Mouse (Mus musculus): ENCODE results near the gene Znrf1. TPM values are rescaled to one million over a fixed set of nuclear protein-coding genes. Genes with fewer than 3 reads are reported as not detected.

The Znrf1 gene
- polyA plus RNA-seq, 1 experiment from 2014 or later = 99.8 TPM

DNA sequence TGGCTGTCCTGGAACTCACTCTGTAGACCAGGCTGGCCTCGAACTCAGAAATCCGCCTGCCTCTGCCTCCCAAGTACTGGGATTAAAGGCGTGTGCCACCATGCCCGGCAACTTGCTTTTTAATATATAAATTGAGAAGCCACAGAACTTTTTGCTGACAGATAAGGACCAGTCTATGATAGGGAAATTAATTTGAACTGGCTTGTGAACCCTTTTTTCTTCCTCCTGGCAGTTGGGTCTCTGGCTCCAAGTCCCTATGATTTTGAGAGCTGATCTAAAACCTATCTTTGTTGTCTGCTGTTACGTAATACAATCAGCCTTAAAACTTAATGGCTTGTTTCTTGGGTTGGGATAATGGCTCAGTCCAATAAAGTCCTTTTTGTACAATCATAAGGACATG, 27.2 kb downstream of the Znrf1 start:
- 92% methylated on average over 5 of the region's 5 CpGs for WGBS
- Histone ChIP-seq H3K27ac (replicated peaks) (no peak overlapping the region), H3K4me1 (peaks cover 36% of the 10 kb centered on the region), H3K27me3 (no peaks in the 10 kb centered on the region), H3K9ac (replicated peaks) (no peak overlapping the region), H3K9me3 (no peaks in the 10 kb centered on the region), H3K4me3 (no peak overlapping the region), H3K4me2 (replicated peaks) (no peak overlapping the region), H3K36me3 (no peaks in the 10 kb centered on the region)
- no peak for ATAC-seq (replicated peaks)

DNA sequence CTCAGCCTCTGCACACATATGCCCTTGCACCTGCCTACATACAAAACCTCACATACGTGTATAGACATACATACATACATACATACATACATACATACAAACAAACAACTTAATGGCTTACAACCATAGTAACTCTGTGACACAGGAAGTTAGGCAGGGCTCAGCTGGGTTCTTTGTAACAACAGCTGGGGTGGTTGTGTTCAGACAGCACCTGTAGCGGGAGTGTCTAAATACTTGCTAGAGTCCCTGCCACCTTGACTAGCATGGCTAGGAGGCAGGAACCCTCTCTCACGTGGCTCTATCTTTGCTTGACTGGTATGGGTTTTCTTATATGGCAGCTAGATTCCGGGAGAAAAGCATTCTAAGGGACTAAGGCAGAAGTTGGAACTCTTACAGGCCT, 27.8 kb downstream of the Znrf1 start:
- H3K36me3 ChIP-seq = no peaks in the 10 kb centered on the region
- no peak overlapping the region for H3K4me2 ChIP-seq (replicated peaks)
- ATAC-seq (replicated peaks) = no peak
- H3K27me3 ChIP-seq = no peaks in the 10 kb centered on the region
- 90% methylated on average over 4 of the region's 4 CpGs for WGBS
- H3K4me1 ChIP-seq = peaks cover 38% of the 10 kb centered on the region
- no peak overlapping the region for H3K9ac ChIP-seq (replicated peaks)
- no peak overlapping the region for H3K27ac ChIP-seq (replicated peaks)
- no peaks in the 10 kb centered on the region for H3K9me3 ChIP-seq
- H3K4me3 ChIP-seq = no peak overlapping the region

DNA sequence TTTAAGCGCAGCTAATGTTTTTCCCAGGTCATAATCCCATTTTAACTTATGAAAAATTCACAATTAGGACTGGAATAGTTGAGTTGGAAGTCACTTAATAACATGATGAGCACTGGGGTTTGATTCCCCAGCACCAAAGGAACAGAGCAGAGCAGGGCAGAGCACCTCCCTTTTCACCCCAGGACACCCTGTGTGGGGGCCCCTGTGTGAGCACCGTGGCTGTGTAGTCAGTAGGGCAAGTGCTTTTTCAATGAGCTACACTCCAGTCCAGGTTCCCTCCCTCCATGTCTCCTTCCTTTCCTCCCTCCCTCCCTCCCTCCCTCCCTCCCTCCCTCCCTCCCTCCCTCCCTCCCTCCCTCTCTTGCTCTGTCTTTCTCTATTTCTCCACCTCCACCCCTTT, 28.2 kb downstream of the Znrf1 start:
- no peak for ATAC-seq (replicated peaks)
- 88% methylated on average over 2 of the region's 2 CpGs for WGBS

DNA sequence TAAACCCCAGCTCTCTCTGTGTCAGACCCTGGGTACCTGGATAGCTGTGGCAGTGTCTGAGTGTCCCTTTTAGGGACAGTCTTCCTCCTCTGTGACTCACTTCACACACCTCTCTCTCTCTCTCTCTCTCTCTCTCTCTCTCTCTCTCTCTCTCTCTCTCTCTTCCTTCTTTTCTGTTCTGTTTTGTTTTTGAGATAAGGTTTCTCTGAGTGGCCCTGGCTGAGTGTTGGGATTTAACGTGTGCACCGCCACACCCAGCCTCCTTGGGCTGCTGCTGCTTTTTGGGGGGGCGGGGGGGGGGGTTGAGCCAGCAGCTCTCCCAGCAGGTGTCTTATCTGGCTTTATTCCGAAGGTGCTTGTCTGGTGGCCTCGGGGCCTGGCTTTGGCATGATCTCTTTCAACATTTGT, 29.9 kb downstream of the Znrf1 start:
- H3K4me1 ChIP-seq = peaks cover 43% of the 10 kb centered on the region
- H3K4me2 ChIP-seq (replicated peaks) = no peak overlapping the region
- H3K9me3 ChIP-seq = no peaks in the 10 kb centered on the region
- WGBS = 19% methylated on average over 5 of the region's 5 CpGs
- no peak for ATAC-seq (replicated peaks)
- no peaks in the 10 kb centered on the region for H3K36me3 ChIP-seq
- no peak overlapping the region for H3K4me3 ChIP-seq
- no peak overlapping the region for H3K27ac ChIP-seq (replicated peaks)
- H3K9ac ChIP-seq (replicated peaks) = no peak overlapping the region
- H3K27me3 ChIP-seq = no peaks in the 10 kb centered on the region

More for the DNA sequence above, 28.2 kb downstream of the Znrf1 start:
- no peak overlapping the region for H3K27ac ChIP-seq (replicated peaks)
- H3K4me1 ChIP-seq = peaks cover 38% of the 10 kb centered on the region
- H3K4me2 ChIP-seq (replicated peaks) = no peak overlapping the region
- no peaks in the 10 kb centered on the region for H3K36me3 ChIP-seq
- H3K27me3 ChIP-seq = no peaks in the 10 kb centered on the region
- no peak overlapping the region for H3K4me3 ChIP-seq
- H3K9me3 ChIP-seq = no peaks in the 10 kb centered on the region
- H3K9ac ChIP-seq (replicated peaks) = no peak overlapping the region

DNA sequence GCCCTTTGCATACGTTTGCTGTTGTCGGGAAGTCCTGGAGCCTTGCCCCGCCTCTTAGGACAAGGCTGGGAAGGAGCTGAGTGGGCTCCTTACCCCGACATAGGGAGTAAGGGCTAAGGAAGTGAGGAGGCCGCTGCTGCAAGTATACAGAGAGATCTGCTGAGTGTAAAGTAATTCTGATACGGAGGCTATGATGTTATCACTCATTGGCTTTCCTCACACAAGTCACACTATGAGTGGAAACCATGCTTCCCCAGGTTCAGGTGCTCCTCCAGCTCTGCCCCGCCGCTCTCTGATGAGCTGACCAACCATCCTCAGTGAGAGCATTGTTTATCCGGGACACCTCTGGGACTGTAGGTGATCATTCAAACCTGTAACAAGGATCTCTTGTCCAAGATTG, 30.4 kb downstream of the Znrf1 start:
- H3K27ac ChIP-seq (replicated peaks) = no peak overlapping the region
- H3K4me2 ChIP-seq (replicated peaks) = no peak overlapping the region

DNA sequence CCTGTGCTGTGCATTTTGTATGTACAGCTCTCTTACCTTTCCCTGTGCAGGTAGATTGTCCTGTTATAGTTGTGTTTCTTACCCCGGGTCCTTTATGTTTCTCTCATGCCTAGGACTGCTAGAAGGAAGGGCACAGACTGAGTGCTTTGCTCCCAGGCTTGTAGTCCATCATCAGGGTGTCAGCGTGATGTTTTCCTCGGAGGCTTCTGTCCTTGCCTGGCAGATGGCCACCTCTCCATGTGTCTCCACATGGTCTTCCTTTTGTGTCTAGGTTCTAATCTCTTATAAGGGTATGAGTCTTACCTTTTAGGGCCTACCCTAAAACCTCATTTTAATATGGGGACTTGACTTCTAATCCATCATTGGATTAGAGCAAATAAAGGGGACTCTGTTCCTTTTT, 31.7 kb downstream of the Znrf1 start:
- no peaks in the 10 kb centered on the region for H3K27me3 ChIP-seq
- peaks cover 56% of the 10 kb centered on the region for H3K4me1 ChIP-seq
- H3K4me2 ChIP-seq (replicated peaks) = no peak overlapping the region
- no peak for ATAC-seq (replicated peaks)
- H3K4me3 ChIP-seq = no peak overlapping the region
- no peaks in the 10 kb centered on the region for H3K36me3 ChIP-seq
- H3K9ac ChIP-seq (replicated peaks) = no peak overlapping the region
- 52% methylated on average over 3 of the region's 3 CpGs for WGBS
- no peaks in the 10 kb centered on the region for H3K9me3 ChIP-seq
- no peak overlapping the region for H3K27ac ChIP-seq (replicated peaks)

More for the DNA sequence above, 30.4 kb downstream of the Znrf1 start:
- H3K36me3 ChIP-seq = no peaks in the 10 kb centered on the region
- H3K9ac ChIP-seq (replicated peaks) = no peak overlapping the region
- no peaks in the 10 kb centered on the region for H3K9me3 ChIP-seq
- H3K4me1 ChIP-seq = peaks cover 44% of the 10 kb centered on the region
- H3K27me3 ChIP-seq = no peaks in the 10 kb centered on the region
- 71% methylated on average over 9 of the region's 9 CpGs for WGBS
- ATAC-seq (replicated peaks) = no peak
- no peak overlapping the region for H3K4me3 ChIP-seq

DNA sequence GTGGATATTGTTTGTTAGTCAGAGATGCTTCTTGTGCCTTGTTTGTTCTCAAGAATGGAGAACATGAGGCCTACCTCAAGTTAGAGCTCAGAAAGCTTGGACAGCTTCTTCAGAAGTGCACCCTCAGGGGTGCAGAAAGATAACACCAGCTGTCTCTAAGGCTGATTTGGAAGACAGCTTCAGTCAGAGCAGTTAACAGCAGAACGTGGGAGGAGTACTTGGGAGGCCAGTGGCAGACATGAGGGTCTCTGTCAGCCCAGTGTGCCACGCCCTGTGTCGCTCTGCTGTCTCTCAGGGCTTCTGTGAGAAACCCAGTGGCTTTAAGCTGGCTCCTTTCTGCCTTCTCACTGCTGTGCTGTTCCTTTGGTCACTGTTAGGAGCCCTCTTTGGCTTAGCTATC, 32.1 kb downstream of the Znrf1 start:
- no peak overlapping the region for H3K9ac ChIP-seq (replicated peaks)
- no peak overlapping the region for H3K4me2 ChIP-seq (replicated peaks)
- H3K4me3 ChIP-seq = no peak overlapping the region
- no peak overlapping the region for H3K27ac ChIP-seq (replicated peaks)
- H3K9me3 ChIP-seq = no peaks in the 10 kb centered on the region
- no peak for ATAC-seq (replicated peaks)
- H3K36me3 ChIP-seq = no peaks in the 10 kb centered on the region
- peaks cover 60% of the 10 kb centered on the region for H3K4me1 ChIP-seq
- no peaks in the 10 kb centered on the region for H3K27me3 ChIP-seq
- WGBS = 61% methylated on average over 3 of the region's 3 CpGs

DNA sequence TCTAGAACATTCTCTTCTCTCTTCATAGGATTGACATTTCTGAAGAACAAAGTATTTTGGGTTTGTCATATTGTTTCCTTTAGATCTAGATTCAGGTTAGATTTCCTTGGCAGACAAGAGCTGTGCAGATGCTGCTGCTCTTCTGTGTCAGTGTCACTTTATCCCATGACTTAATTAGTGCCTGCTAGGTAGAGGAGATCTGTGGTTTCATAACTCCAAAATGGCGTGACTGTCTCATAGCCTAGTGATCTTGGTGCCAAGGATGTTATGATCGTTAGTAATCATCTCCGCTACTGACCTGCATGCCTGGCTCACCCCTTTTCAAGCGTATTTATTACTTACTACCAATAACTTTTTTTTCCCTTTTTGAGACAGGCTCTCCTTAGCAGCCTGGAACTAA, 34.0 kb downstream of the Znrf1 start:
- peaks cover 65% of the 10 kb centered on the region for H3K4me1 ChIP-seq
- H3K36me3 ChIP-seq = no peaks in the 10 kb centered on the region
- no peak overlapping the region for H3K4me3 ChIP-seq
- no peak for ATAC-seq (replicated peaks)
- no peaks in the 10 kb centered on the region for H3K27me3 ChIP-seq
- no peak overlapping the region for H3K9ac ChIP-seq (replicated peaks)
- H3K9me3 ChIP-seq = no peaks in the 10 kb centered on the region
- H3K4me2 ChIP-seq (replicated peaks) = no peak overlapping the region
- WGBS = 75% methylated on average over 4 of the region's 4 CpGs
- 0 out of 2 replicates have a peak overlapping the region, but pooled peaks have one; percentile 11 for H3K27ac ChIP-seq (replicated peaks)

DNA sequence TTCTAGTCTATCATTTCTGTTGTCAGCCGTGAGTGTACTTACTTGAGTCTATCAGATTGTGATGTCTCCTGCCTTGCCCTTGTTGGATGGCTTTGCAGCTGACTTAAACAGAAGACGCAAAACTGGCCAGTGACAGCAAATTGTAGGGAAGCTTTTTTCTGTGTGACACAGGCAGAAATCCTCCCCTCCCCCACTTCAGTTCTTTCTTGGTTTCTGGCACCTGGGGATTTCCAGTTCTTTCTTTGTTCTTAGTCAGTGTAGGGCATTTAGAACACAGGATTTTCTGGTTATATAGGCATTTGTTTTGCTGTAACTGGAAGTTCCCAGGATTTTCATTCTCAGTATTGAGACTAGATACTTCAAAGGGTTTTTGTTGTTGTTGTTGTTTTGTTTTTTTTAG, 34.5 kb downstream of the Znrf1 start:
- no peaks in the 10 kb centered on the region for H3K36me3 ChIP-seq
- H3K4me1 ChIP-seq = peaks cover 62% of the 10 kb centered on the region
- H3K9ac ChIP-seq (replicated peaks) = no peak overlapping the region
- H3K4me2 ChIP-seq (replicated peaks) = no peak overlapping the region
- H3K27me3 ChIP-seq = no peaks in the 10 kb centered on the region
- H3K27ac ChIP-seq (replicated peaks) = no peak overlapping the region
- no peak for ATAC-seq (replicated peaks)
- H3K9me3 ChIP-seq = no peaks in the 10 kb centered on the region
- no peak overlapping the region for H3K4me3 ChIP-seq
- WGBS = 57% methylated on average over 2 of the region's 2 CpGs

DNA sequence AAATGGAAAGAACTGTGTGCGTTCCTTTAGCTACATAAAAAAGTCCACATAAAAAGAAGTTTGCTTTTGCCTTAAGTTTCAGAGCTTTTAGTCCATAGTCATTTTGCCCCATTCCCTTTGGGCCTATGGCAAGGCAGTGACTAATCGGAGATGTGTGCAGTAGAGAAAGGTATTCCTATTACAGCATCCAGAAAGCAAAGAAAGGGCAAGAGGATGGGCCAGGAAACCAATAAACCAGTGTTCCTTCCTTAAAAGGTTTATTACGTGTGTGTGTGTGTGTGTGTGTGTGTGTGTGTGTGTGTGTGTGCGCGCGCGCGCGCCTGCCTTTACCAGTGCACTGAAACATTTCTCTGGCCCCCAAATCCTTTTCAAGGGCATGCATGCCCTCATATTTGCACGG, 35.8 kb downstream of the Znrf1 start:
- Histone ChIP-seq H3K4me1 (peaks cover 50% of the 10 kb centered on the region), H3K27ac (replicated peaks) (no peak overlapping the region), H3K4me3 (no peak overlapping the region), H3K9me3 (no peaks in the 10 kb centered on the region), H3K9ac (replicated peaks) (no peak overlapping the region), H3K27me3 (no peaks in the 10 kb centered on the region), H3K4me2 (replicated peaks) (no peak overlapping the region), H3K36me3 (no peaks in the 10 kb centered on the region)
- ATAC-seq (replicated peaks) = no peak
- WGBS = 86% methylated on average over 10 of the region's 10 CpGs

DNA sequence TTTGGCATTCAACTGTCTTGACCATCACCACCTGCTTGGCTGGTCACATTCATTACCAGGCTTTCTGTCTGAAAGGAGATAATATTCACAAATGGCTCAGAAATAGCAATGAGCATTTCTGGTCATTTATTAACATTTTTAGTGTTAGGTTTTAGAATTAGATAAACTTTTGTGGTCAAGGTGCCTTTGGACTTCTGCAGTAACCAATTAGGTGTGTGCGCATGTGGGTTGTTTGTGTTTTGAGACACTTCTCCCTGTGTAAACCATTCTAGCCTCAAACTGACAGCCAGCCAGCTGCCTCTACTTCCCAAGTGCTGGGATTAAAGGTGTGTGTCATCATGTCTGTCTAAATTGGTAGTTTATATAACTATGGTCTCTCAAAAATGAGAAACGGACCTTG, 36.5 kb downstream of the Znrf1 start:
- Histone ChIP-seq H3K4me1 (peaks cover 44% of the 10 kb centered on the region), H3K4me2 (replicated peaks) (no peak overlapping the region), H3K36me3 (no peaks in the 10 kb centered on the region), H3K27ac (replicated peaks) (no peak overlapping the region), H3K9ac (replicated peaks) (no peak overlapping the region), H3K4me3 (no peak overlapping the region), H3K27me3 (no peaks in the 10 kb centered on the region), H3K9me3 (no peaks in the 10 kb centered on the region)
- ATAC-seq (replicated peaks) = no peak
- 89% methylated on average over 2 of the region's 2 CpGs for WGBS

DNA sequence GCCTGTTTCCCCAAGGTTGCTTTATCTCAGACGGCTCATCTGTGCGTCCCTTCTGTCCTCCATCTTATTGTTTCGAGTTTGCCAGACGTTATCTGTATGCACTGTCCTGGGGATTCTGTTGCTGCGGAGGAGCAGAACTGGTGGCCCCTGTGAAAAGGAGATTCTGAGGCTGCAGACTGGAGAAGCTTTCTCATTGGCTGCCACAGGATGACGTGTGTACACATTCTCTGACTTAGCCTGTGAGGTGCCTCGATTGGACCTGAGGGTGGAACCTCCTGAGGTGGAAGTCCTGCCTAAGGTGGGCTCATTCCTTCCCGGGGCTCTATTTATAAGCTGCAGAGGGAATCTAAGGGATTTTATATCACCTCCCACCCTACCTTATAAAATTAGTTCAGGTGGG, 37.7 kb downstream of the Znrf1 start:
- WGBS = 28% methylated on average over 8 of the region's 8 CpGs
- peak overlapping the region; percentile 19 for H3K27ac ChIP-seq (replicated peaks)
- H3K4me3 ChIP-seq = no peak overlapping the region
- no peak overlapping the region for H3K4me2 ChIP-seq (replicated peaks)
- H3K36me3 ChIP-seq = no peaks in the 10 kb centered on the region
- no peaks in the 10 kb centered on the region for H3K9me3 ChIP-seq
- ATAC-seq (replicated peaks) = 0 out of 2 replicates have a peak, but pooled peaks have one; percentile 32
- peaks cover 38% of the 10 kb centered on the region for H3K4me1 ChIP-seq
- no peak overlapping the region for H3K9ac ChIP-seq (replicated peaks)
- H3K27me3 ChIP-seq = no peaks in the 10 kb centered on the region

DNA sequence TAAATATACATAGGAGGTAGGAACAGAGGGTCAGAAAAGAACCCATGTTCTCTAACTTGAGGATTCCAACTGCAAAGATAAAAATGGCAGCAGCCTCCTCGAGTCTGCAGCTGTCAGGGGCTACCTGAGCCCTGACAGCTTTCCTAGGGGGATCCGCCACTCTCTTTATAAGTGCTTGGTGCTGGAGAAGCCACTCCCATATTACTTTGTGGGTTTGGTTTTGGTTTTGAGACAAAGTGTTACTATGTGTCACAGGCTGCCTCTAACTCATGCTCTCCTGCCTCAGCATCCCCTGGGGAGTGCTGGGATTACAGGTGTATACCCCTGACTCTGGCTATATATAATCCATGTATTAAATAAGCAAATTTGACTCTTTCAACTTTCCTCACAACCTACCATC, 38.1 kb downstream of the Znrf1 start:
- no peak for ATAC-seq (replicated peaks)
- no peak overlapping the region for H3K4me2 ChIP-seq (replicated peaks)
- H3K9me3 ChIP-seq = no peaks in the 10 kb centered on the region
- no peaks in the 10 kb centered on the region for H3K27me3 ChIP-seq
- no peak overlapping the region for H3K4me3 ChIP-seq
- H3K4me1 ChIP-seq = peaks cover 38% of the 10 kb centered on the region
- H3K36me3 ChIP-seq = no peaks in the 10 kb centered on the region
- H3K27ac ChIP-seq (replicated peaks) = no peak overlapping the region
- H3K9ac ChIP-seq (replicated peaks) = no peak overlapping the region
- 87% methylated on average over 2 of the region's 2 CpGs for WGBS

All from forebrain, embryonic 15.5 days (tissue).